In the genomic region with DNA sequence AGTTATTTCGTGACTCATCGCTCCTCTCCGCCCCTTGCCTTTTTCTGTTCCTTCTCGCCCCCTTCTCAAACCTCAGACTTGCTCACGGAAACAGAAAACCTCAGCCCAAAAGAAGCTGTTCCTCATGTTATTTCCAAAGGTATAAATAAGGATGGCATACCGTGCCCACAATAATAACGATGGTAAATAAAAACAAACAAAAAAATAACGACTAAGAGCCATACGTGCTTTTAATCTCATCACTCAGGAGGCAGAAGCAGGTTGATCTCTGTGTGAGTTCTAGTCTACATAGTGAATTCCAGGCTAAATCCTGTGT, we compare ENCODE assay signal across 8 mouse cellular contexts. TPM values are rescaled to one million over a fixed set of nuclear protein-coding genes. Genes with fewer than 3 reads are reported as not detected.
DNase-seq lines count a peak whose midpoint lies in the region; ATAC-seq and TF ChIP-seq lines count a peak whose summit lies in the region.

No protein-coding gene starts in this region.

- no peaks in the 10 kb centered on the region for H3K9me3 ChIP-seq in heart, embryonic 13.5 days
- no peaks in the 10 kb centered on the region for H3K9me3 ChIP-seq in ES-Bruce4 (replicated peaks; ENCODE audit: control insufficient read depth, insufficient read depth, low read length, poor library complexity, severe bottlenecking)
- no peaks in the 10 kb centered on the region for H3K9me3 ChIP-seq in forebrain, embryonic 16.5 days (ENCODE audit: control insufficient read depth, low read length)

- TF ChIP-seq POLR2A in ES-Bruce4 (IDR thresholded peaks at IDR 0.05; ENCODE audit: insufficient read depth, low read length): no peak

- WGBS in heart, embryonic 13.5 days: 18% methylated on average over 9 of the region's 9 CpGs
- 13% methylated on average over 9 of the region's 9 CpGs for WGBS in forebrain, embryonic 16.5 days
- 9% methylated on average over 9 of the region's 9 CpGs for WGBS in macrophage (ENCODE audit: missing documents)

- H3K79me2 ChIP-seq in macrophage (ENCODE audit: inconsistent target): no peaks in the 10 kb centered on the region

- intact Hi-C loops in gastrocnemius, postnatal 14 days (cut with DNase I; ENCODE audit: low total_unique reads): loop anchor here (2.0 kb wide), 1 partner anchor 108 kb away; no protein-coding TSS in a partner anchor

- H3K9ac ChIP-seq in heart, embryonic 13.5 days: peak overlapping the region; percentile 78
- peak overlapping the region; percentile 32 for H3K9ac ChIP-seq in ES-Bruce4 (ENCODE audit: low read depth, poor library complexity, severe bottlenecking)
- peak overlapping the region; percentile 64 for H3K9ac ChIP-seq in forebrain, embryonic 16.5 days (replicated peaks; ENCODE audit: low read depth, low read length)

- H3K4me3 ChIP-seq in heart, embryonic 13.5 days: peak overlapping the region; percentile 58
- H3K4me3 ChIP-seq in ES-Bruce4 (ENCODE audit: low read depth, low read length) (peak overlapping the region; percentile 71), macrophage (ENCODE audit: inconsistent target) (peak overlapping the region; percentile 32)
- H3K4me3 ChIP-seq in forebrain, embryonic 16.5 days (replicated peaks; ENCODE audit: low read length): peak overlapping the region; percentile 61

- DNase-seq in heart, adult 8-10 months (ENCODE audit: low spot score): no peak
- no peak for DNase-seq in gastrocnemius, postnatal 14 days
- DNase-seq in cerebellum, postnatal 10 days: no peak
- no peak for DNase-seq in embryo, embryonic 9.5 days (ENCODE audit: extremely low spot score)

- no peak overlapping the region for H3K27ac ChIP-seq in heart, embryonic 13.5 days (replicated peaks)
- H3K27ac ChIP-seq in ES-Bruce4 (ENCODE audit: insufficient read depth, low read length): no peak overlapping the region
- H3K27ac ChIP-seq in forebrain, embryonic 16.5 days (ENCODE audit: low read length): peak overlapping the region; percentile 70
- no peak overlapping the region for H3K27ac ChIP-seq in macrophage

- H3K4me1 ChIP-seq in heart, embryonic 13.5 days: peaks cover 29% of the 10 kb centered on the region
- H3K4me1 ChIP-seq in ES-Bruce4 (ENCODE audit: control insufficient read depth, insufficient read depth, low read length): peaks cover 3% of the 10 kb centered on the region
- H3K4me1 ChIP-seq in forebrain, embryonic 16.5 days (replicated peaks; ENCODE audit: control insufficient read depth, insufficient read depth, low read length): no peaks in the 10 kb centered on the region

- no peak for ATAC-seq in heart, embryonic 13.5 days (ENCODE audit: extremely low read depth, insufficient number of reproducible peaks, low FRiP score, low TSS enrichment)
- ATAC-seq in forebrain, embryonic 16.5 days: no peak

- no peak for TF ChIP-seq CTCF in ES-Bruce4 (IDR thresholded peaks at IDR 0.05; ENCODE audit: low read depth, low read length)

- TF ChIP-seq EP300 in ES-Bruce4 (IDR thresholded peaks at IDR 0.05; ENCODE audit: insufficient read depth, low read depth, low read length): no peak

- no peaks in the 10 kb centered on the region for H3K36me3 ChIP-seq in heart, embryonic 13.5 days
- H3K36me3 ChIP-seq in ES-Bruce4 (ENCODE audit: control insufficient read depth, insufficient read depth, low read length, poor library complexity, severe bottlenecking) (no peaks in the 10 kb centered on the region), macrophage (ENCODE audit: inconsistent target) (no peaks in the 10 kb centered on the region)
- no peaks in the 10 kb centered on the region for H3K36me3 ChIP-seq in forebrain, embryonic 16.5 days (ENCODE audit: control insufficient read depth, insufficient read depth)

- H3K4me2 ChIP-seq in heart, embryonic 13.5 days: peak overlapping the region; percentile 83
- H3K4me2 ChIP-seq in forebrain, embryonic 16.5 days (ENCODE audit: low read length): peak overlapping the region; percentile 67

- H3K27me3 ChIP-seq in heart, embryonic 13.5 days (replicated peaks): peaks cover 3% of the 10 kb centered on the region
- H3K27me3 ChIP-seq in ES-Bruce4 (ENCODE audit: control insufficient read depth, insufficient read depth, low read length, poor library complexity, severe bottlenecking): no peaks in the 10 kb centered on the region
- no peaks in the 10 kb centered on the region for H3K27me3 ChIP-seq in forebrain, embryonic 16.5 days (replicated peaks; ENCODE audit: control insufficient read depth, insufficient read depth, low read length)

RNA-seq across cellular contexts. Expression of a gene that starts 8.5 kb away (rescaled TPM):
- polyA plus RNA-seq in heart, embryonic 13.5 days (2015; fragmentation: Nextera tagmentation; extraction: Ambion mirVana): 0.23 and 0.55 TPM in 2 replicates
- under 1 TPM in 2 of 4 experiments, not detected in 2; 0.63 to 0.69 TPM for total RNA-seq in heart, adult 8-10 months (2022)
- polyA plus RNA-seq in ES-Bruce4 (2011; ENCODE audit: insufficient read depth, insufficient read length, low read depth, missing spikeins): 1.2 TPM in 1 of 2 replicates, not detected in the other
- 1.6 and 1.7 TPM in 2 replicates for polyA plus RNA-seq in forebrain, embryonic 16.5 days (2015; fragmentation: Nextera tagmentation; extraction: Ambion mirVana)
- total RNA-seq in macrophage (2018; cell fraction: chromatin; rRNA removed): not detected
- not detected for total RNA-seq in macrophage (2018; cell fraction: cytosol; rRNA removed)
- not detected for total RNA-seq in macrophage (2018; cell fraction: nucleus; rRNA removed)
- not detected in 3 replicates for polyA plus RNA-seq in macrophage (2018)
- total RNA-seq in gastrocnemius, postnatal 14 days (2021): 10 to 100 TPM in 1 of 2 experiments, 1 to 10 TPM in 1; 2.7 to 13.1 TPM

RNA-seq across cellular contexts. Expression of a gene that starts 38.2 kb away (rescaled TPM):
- polyA plus RNA-seq in heart, embryonic 13.5 days (2015; fragmentation: Nextera tagmentation; extraction: Ambion mirVana): 131 and 135 TPM in 2 replicates
- 100 to 1,000 TPM in 2 of 4 experiments, 10 to 100 TPM in 2; 83.0 to 101 (median 92.4) TPM for total RNA-seq in heart, adult 8-10 months (2022)
- polyA plus RNA-seq in ES-Bruce4 (2011; ENCODE audit: insufficient read depth, insufficient read length, low read depth, missing spikeins) (42.4 and 45.3 TPM in 2 replicates), macrophage (2018) (25.2 to 117 TPM (median 41.6 TPM) in 3 replicates)
- 180 TPM in 2 replicates for polyA plus RNA-seq in forebrain, embryonic 16.5 days (2015; fragmentation: Nextera tagmentation; extraction: Ambion mirVana)
- 10 to 100 TPM in 25 of 26 experiments, 1 to 10 TPM in 1; 7.9 to 35.6 (median 26.9) TPM for total RNA-seq in macrophage (2018; cell fraction: chromatin; rRNA removed)
- 10 to 100 TPM; 14.6 to 42.8 (median 26.7) TPM for total RNA-seq in macrophage (2018; cell fraction: cytosol; rRNA removed)
- total RNA-seq in macrophage (2018; cell fraction: nucleus; rRNA removed): 10 to 100 TPM; 12.4 to 41.6 (median 22.4) TPM
- total RNA-seq in gastrocnemius, postnatal 14 days (2021): 10 to 100 TPM; 63.2 to 64.6 TPM

RNA-seq across cellular contexts. Expression of a gene that starts 40.8 kb away (rescaled TPM):
- not detected in 2 replicates for polyA plus RNA-seq in heart, embryonic 13.5 days (2015; fragmentation: Nextera tagmentation; extraction: Ambion mirVana)
- not detected for total RNA-seq in heart, adult 8-10 months (2022)
- polyA plus RNA-seq in ES-Bruce4 (2011; ENCODE audit: insufficient read depth, insufficient read length, low read depth, missing spikeins) (not detected in 2 replicates), macrophage (2018) (0.78 to 3.7 TPM (median 0.89 TPM) in 3 replicates)
- not detected in 2 replicates for polyA plus RNA-seq in forebrain, embryonic 16.5 days (2015; fragmentation: Nextera tagmentation; extraction: Ambion mirVana)
- 1 to 10 TPM in 9 of 26 experiments, under 1 TPM in 8, not detected in 9; 0.33 to 7.8 (median 1.4) TPM for total RNA-seq in macrophage (2018; cell fraction: chromatin; rRNA removed)
- 10 to 100 TPM in 6 of 26 experiments, 1 to 10 TPM in 20; 1.5 to 50.8 (median 6.4) TPM for total RNA-seq in macrophage (2018; cell fraction: cytosol; rRNA removed)
- 10 to 100 TPM in 6 of 26 experiments, 1 to 10 TPM in 13, under 1 TPM in 7; 0.51 to 21.6 (median 3.7) TPM for total RNA-seq in macrophage (2018; cell fraction: nucleus; rRNA removed)
- not detected for total RNA-seq in gastrocnemius, postnatal 14 days (2021)
